Mouse (Mus musculus): Measurements from ENCODE around the gene March10. TPM values are rescaled to one million over a fixed set of nuclear protein-coding genes. Genes with fewer than 3 reads are reported as not detected.

The March10 gene
- not detected in 2 replicates for polyA plus RNA-seq (2015; fragmentation: Nextera tagmentation; extraction: Ambion mirVana)

GRCm38 (mm10) chr11:105456497-105456907 lies at the start of gene March10:
Gene March10 (minus strand): TSS chr11:105456735.

Other genes with a start within 250 kb of the March10 start
- 1.6 and 2.1 TPM in 2 replicates for gene Mrc2, start 164.1 kb downstream of the March10 start, polyA plus RNA-seq (2015; fragmentation: Nextera tagmentation; extraction: Ambion mirVana)
- 1.0 and 1.4 TPM in 2 replicates for gene Tanc2, start 133.3 kb upstream of the March10 start, polyA plus RNA-seq (2015; fragmentation: Nextera tagmentation; extraction: Ambion mirVana)

Data from spleen, postnatal 0 days (tissue).